Mouse (Mus musculus) right cerebral cortex, adult 2 months (tissue): ENCODE data around the gene Gpr34.

Experiments
- DNase-seq, 2 experiments: peaks; one replicate each; pipeline ENCODE4 v3.0.0; 2021 to 2022; ENCODE audit warnings: low spot score in 2 of 2

Gpr34 gene

GRCm38 (mm10) chrX:13670342-13670741 lies 38.5 kb downstream of the Gpr34 start:
- DNase-seq = no peak

DNA sequence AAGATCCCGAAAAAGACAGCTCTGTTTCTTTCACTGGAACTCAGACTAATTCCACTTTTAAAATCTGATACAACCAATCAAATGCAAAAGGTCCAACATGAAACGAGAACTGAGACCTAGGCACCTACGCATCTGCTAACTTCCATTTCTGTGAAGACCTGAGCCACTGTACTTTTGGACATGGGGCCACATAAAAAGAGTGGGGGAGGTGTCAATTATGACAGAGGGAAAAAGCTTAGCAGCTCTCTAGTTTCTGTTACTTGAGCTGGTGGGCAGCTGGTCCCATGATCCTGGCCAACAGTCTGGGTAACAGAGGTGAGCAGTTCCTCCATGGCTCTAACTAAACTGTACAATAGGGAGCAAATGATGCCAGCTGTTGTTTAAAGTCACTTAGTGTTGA lies 41.1 kb downstream of the Gpr34 start:
- no peak for DNase-seq

GRCm38 (mm10) chrX:13681748-13682147 lies 49.9 kb downstream of the Gpr34 start:
- no peak for DNase-seq

DNA sequence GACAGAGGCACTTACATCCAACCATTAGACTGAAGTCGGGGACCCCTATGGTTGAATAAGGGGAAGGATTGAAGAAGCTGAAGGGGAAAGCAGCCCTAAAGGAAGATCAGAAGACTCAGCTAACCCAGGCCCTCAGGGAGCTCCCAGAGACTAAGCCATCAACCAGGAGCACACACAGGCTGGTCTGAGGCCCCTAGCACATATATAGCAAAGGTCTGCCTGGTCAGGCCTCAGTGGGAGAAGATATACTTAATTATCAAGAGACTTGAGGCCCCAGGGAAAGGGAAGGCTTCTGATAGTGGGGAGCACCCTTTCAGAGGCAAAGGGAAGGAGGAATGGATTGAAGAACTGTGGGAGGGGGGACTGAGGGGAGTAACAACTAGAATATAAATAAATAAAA lies 54.7 kb downstream of the Gpr34 start:
- no peak for DNase-seq

- peak; percentile 24 to 34 for DNase-seq
Measured at GRCm38 (mm10) chrX:13688356-13688755, 56.5 kb downstream of the Gpr34 start.
